Mouse (Mus musculus): ENCODE measurements around the gene Gyg. TPM values are rescaled to one million over a fixed set of nuclear protein-coding genes. Genes with fewer than 3 reads are reported as not detected.
A peak's percentile ranks its signal among the peaks of the same experiment; 100 is the strongest.
"Not testable (repeated sequence)": the region's sequence is repeated elsewhere in the genome, so short reads cannot be mapped to it uniquely, and the experiment has no call there.

Gyg gene
- polyA plus RNA-seq, 1 experiment from 2014 or later: 54.3 TPM

DNA sequence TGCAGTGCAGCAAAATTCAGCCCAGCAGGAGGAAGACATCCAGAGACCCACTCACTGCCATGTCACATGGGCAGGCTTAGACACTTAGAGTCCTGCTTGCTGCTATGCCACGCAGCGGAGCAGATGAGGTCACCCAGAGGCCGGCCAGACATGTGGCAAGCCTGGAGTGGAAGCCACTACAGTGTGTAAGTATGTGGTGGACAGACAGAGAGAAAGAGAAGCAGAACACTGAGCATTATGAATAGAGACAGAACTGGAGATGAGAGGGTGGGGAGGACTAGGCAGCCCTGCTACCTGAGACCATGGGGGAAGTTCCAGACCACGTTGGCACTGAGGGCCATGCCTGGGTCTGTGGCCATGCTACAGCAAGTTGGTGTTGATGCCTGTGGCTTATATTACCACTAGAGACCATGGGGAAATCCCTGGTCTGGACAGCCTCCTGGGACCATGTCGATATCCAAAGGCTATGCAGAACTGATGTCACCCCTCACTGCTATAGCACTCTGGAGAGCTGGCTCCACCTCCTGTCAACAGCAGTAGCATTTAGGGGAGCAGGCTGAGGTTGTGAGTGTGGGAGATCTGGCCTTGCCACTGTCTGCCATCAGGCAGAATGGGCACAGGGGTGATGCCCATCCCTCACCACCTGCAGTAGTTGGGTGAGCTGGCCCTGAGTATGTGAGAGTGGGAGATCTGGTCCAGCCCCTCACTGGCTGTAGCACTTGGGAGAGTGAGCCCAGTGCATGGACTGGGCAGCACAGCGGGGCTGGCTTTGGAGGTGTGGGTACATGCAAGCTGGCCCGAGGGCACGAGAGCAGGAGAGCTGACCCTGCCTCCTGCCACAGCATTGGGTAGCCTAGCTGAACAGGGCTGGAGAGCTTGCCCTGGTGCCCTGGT, 24.4 kb downstream of the Gyg start:
- 0 out of 2 replicates have a peak, but pooled peaks have one; percentile 24 for ATAC-seq (ENCODE audit: insufficient read depth, low FRiP score, low read depth)
- 0 out of 2 replicates have a peak, but pooled peaks cover 6% of the 10 kb centered on the region for H3K36me3 ChIP-seq
- no peak overlapping the region for H3K4me3 ChIP-seq (replicated peaks)
- H3K27me3 ChIP-seq (replicated peaks): no peaks in the 10 kb centered on the region
- no peaks in the 10 kb centered on the region for H3K4me1 ChIP-seq
- H3K9ac ChIP-seq: no peak overlapping the region
- no peak overlapping the region for H3K27ac ChIP-seq
- no peaks in the 10 kb centered on the region for H3K9me3 ChIP-seq
- no peak overlapping the region for H3K4me2 ChIP-seq
- WGBS: 90% methylated on average over 8 of the region's 8 CpGs

DNA sequence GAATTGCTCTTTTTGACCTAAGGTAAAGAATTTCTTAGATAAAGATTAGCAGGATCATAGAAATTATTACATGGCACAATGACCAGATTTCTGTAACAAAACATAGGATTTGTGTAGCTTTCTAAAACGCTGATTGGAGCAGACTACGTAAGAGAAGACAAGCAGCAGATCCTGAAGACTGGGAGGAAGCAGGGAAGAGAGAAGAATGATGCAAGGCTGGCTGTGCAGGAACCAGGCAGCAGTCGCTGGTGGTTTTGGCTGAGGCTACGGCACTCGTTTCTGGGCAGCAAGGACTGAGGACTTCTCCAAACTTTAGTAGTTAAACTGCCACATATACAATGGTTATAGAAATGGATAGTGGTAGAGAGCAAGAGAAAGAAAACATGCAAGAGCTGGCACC, 25.6 kb downstream of the Gyg start:
- H3K4me3 ChIP-seq (replicated peaks): no peak overlapping the region
- H3K27ac ChIP-seq: no peak overlapping the region
- no peak overlapping the region for H3K4me2 ChIP-seq
- ATAC-seq (ENCODE audit: insufficient read depth, low FRiP score, low read depth): no peak
- 83% methylated on average over 5 of the region's 5 CpGs for WGBS
- H3K27me3 ChIP-seq (replicated peaks): no peaks in the 10 kb centered on the region
- H3K9me3 ChIP-seq: no peaks in the 10 kb centered on the region
- 0 out of 2 replicates have a peak, but pooled peaks cover 6% of the 10 kb centered on the region for H3K36me3 ChIP-seq
- H3K9ac ChIP-seq: no peak overlapping the region
- no peaks in the 10 kb centered on the region for H3K4me1 ChIP-seq

DNA sequence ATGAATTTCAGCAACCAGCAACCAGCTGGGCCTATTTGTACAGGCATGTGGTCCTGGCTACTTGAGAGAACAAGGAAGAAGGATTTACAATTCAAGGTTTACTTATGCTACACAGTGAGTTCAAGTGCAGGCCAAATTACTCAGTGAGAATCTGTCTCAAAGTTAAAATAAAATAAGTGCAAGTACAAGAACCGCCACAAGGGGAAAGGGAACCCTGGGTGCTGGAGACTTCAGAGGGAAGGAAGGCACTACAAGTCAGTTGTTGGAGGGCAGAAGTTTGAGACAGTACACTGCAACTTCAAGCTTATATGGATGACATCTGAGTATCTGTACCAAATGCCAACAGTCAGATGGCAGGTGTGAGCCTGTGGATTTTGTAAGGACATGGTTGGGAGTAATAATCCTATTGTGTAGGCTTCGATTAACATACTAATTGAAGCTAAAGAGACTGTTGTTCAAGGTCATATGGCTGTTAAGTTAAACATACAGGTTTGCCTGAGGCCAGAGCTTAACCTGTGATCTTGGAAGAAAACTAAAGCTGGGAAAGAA, 28.0 kb downstream of the Gyg start:
- no peak for ATAC-seq (ENCODE audit: insufficient read depth, low FRiP score, low read depth)
- Histone ChIP-seq H3K27ac (no peak overlapping the region), H3K4me3 (replicated peaks) (no peak overlapping the region), H3K9ac (no peak overlapping the region), H3K27me3 (replicated peaks) (no peaks in the 10 kb centered on the region), H3K36me3 (0 out of 2 replicates have a peak, but pooled peaks cover 6% of the 10 kb centered on the region), H3K4me1 (no peaks in the 10 kb centered on the region), H3K4me2 (no peak overlapping the region), H3K9me3 (no peaks in the 10 kb centered on the region)
- WGBS: 74% methylated on average over 2 of the region's 2 CpGs

DNA sequence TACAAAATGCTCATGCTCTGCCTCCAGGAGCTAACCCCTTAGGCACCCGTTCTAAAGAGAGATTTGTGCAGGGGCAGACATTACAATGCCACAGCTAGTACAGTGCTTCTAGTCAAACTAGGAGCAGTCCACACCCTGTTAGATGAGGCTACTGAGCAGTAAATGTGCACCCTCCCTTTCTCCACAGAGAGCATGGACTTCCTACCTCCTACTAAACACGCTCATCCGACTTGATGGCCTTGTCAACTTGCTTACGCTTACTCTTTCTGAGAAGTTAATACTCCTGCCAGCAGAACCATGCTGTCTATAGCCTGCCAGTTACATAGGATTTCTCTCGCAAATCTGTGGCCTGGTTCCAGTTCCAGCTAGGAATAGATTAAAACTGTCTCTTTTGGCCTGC, 29.5 kb downstream of the Gyg start:
- no peak overlapping the region for H3K4me3 ChIP-seq (replicated peaks)
- ATAC-seq (ENCODE audit: insufficient read depth, low FRiP score, low read depth): no peak
- H3K36me3 ChIP-seq: 0 out of 2 replicates have a peak, but pooled peaks cover 6% of the 10 kb centered on the region
- H3K9me3 ChIP-seq: no peaks in the 10 kb centered on the region
- H3K4me2 ChIP-seq: no peak overlapping the region
- WGBS: 85% methylated on average over 5 of the region's 5 CpGs
- no peaks in the 10 kb centered on the region for H3K27me3 ChIP-seq (replicated peaks)
- H3K4me1 ChIP-seq: no peaks in the 10 kb centered on the region
- H3K27ac ChIP-seq: no peak overlapping the region
- H3K9ac ChIP-seq: no peak overlapping the region

DNA sequence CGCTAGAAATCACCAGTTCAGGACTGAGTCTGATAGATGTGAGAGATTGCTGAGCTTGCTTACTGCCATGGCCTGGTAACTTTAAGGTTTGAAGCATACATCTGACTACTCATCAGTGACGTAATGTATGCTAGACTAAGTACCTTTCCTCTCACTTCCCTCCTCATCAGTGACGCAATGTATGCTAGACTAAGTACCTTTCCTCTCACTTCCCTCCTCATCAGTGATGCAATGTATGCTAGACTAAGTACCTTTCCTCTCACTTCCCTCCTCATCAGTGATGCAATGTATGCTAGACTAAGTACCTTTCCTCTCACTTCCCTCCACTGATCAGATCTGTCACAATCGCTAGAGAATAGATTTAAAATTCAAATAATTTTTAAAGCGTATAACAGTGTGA, 33.5 kb downstream of the Gyg start:
- H3K9me3 ChIP-seq; H3K4me1 ChIP-seq; H3K4me2 ChIP-seq; H3K4me3 ChIP-seq (replicated peaks); H3K27ac ChIP-seq; H3K9ac ChIP-seq; H3K27me3 ChIP-seq (replicated peaks); ATAC-seq (ENCODE audit: insufficient read depth, low FRiP score, low read depth); H3K36me3 ChIP-seq: not testable (repeated sequence)
- WGBS: 89% methylated on average over 5 of the region's 5 CpGs

DNA sequence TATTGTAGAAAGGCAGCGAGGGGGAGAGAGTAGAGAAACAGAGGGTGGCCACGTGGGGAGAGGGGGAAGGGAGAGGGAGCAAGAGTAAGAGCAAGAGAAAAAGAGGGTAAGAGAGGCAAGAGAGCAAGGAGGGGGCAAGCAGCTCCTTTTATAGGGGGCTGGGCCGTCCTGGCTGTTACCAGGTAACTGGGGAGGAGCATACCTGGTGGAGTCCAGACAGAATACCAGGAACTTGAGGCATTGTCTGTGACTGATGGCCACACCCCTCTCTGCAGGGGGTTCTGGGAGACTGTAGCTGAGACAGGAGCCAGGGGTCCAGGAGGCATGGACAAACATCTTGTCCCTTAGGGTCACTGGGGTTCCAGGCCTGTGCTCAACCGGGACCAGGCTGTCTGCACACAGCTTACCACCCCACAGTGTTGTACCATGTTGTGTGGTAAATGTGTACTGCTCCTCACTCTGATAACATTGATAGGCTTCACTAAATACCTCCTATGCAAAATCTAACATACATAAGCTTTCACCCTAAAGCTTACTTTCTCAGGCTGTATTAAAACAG, 35.4 kb downstream of the Gyg start:
- Histone ChIP-seq H3K9me3 (no peaks in the 10 kb centered on the region), H3K9ac (no peak overlapping the region), H3K36me3 (no peaks in the 10 kb centered on the region), H3K27me3 (replicated peaks) (no peaks in the 10 kb centered on the region), H3K4me2 (no peak overlapping the region), H3K27ac (no peak overlapping the region), H3K4me3 (replicated peaks) (no peak overlapping the region), H3K4me1 (no peaks in the 10 kb centered on the region)
- WGBS: 79% methylated on average over 4 of the region's 4 CpGs
- no peak for ATAC-seq (ENCODE audit: insufficient read depth, low FRiP score, low read depth)

DNA sequence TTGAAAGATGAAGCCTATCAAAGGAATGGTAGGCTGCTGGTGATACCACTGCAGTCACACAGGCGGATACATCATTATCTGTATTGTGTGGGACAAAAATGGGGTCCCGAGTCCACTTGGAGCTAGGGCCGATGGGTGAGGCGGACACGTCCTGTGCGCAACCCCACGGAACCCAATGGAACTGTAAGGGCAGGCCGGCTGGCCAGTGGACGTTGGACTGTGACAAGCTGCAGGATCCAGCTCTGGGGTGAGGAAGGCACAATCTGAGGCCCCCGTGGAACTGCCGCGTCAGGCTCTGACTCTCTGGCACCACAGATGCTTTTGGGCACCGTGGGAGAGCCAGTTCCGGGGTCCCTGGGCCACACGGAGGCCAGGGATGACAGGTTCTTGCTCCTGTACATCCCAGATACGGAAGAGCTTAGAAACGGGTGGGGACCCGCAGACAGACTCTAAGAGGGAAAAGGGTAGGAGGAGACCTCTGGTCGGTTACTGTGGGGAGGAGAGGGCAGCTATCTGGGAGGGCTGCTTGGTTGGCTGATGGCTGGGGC, 36.0 kb downstream of the Gyg start:
- 91% methylated on average over 19 of the region's 19 CpGs for WGBS
- no peak for ATAC-seq (ENCODE audit: insufficient read depth, low FRiP score, low read depth)
- no peak overlapping the region for H3K4me3 ChIP-seq (replicated peaks)
- no peak overlapping the region for H3K9ac ChIP-seq
- no peaks in the 10 kb centered on the region for H3K27me3 ChIP-seq (replicated peaks)
- no peaks in the 10 kb centered on the region for H3K4me1 ChIP-seq
- no peaks in the 10 kb centered on the region for H3K9me3 ChIP-seq
- H3K4me2 ChIP-seq: no peak overlapping the region
- no peak overlapping the region for H3K27ac ChIP-seq
- H3K36me3 ChIP-seq: no peaks in the 10 kb centered on the region

DNA sequence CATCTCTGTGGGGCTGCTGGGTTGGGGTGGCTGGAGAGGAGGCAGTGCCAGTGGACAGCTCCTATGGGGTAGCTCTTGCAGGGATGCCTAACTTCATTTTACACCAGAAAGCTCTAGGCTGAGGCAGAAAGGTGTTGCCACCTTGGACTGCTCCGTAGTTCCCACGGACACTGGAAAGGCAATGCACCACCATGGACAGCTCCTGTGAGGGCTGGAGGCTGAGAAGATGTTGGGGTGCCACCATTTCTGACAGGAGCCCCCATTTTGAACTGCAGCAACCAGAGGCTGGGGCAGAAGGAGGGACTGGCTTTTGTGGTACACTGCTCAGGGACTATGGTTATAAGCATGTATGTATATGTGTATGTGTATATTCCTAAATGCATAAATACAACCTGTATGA, 43.2 kb downstream of the Gyg start:
- Histone ChIP-seq H3K27me3 (replicated peaks) (no peaks in the 10 kb centered on the region), H3K36me3 (0 out of 2 replicates have a peak, but pooled peaks cover 3% of the 10 kb centered on the region), H3K4me1 (no peaks in the 10 kb centered on the region), H3K9ac (no peak overlapping the region), H3K4me2 (no peak overlapping the region), H3K4me3 (replicated peaks) (no peak overlapping the region), H3K27ac (no peak overlapping the region), H3K9me3 (no peaks in the 10 kb centered on the region)
- no peak for ATAC-seq (ENCODE audit: insufficient read depth, low FRiP score, low read depth)
- WGBS: 98% methylated on average over 2 of the region's 2 CpGs

DNA sequence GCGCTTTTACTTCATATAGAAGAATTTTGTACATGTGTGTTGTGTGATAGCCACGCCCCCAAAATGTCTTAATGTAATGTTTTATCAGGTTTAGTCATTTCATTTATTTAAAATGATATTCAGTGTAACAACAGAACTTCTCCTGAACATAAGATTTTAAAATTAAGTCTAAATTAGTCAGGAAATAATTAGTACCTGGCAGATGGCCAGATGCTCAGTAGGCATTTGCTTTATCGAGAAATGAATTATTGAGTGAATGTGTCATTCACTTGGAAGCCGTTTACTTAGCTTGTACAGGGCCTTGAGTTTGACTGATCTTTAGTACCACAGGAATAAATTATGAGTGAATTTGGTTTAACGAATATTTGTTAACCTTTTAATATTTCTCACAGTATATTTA, 46.2 kb downstream of the Gyg start:
- Histone ChIP-seq H3K9ac (no peak overlapping the region), H3K27ac (no peak overlapping the region), H3K36me3 (0 out of 2 replicates have a peak, but pooled peaks cover 3% of the 10 kb centered on the region), H3K4me1 (no peaks in the 10 kb centered on the region), H3K4me3 (replicated peaks) (no peak overlapping the region), H3K9me3 (no peaks in the 10 kb centered on the region), H3K27me3 (replicated peaks) (no peaks in the 10 kb centered on the region), H3K4me2 (no peak overlapping the region)
- no peak for ATAC-seq (ENCODE audit: insufficient read depth, low FRiP score, low read depth)
- WGBS: 90% methylated on average over 5 of the region's 5 CpGs

DNA sequence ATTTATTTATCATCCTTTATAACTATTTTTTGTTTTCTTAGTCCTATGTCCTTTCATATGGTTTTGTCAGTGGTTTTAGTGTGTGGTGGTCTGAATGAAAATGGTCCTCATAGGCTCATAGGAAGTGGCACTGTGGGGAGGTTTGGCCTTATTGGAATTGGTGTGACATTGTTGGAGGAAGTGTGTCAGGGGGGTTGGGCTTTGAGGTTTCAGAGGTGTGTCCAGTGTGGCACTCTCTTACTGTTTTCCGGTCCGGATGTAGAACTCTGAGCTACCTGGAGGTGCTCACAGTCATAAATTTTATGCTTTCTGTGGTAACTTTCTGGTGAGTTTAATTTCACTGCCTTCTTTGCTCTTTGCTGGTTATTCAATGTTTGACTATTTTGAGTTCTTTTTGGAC, 50.3 kb downstream of the Gyg start:
- Histone ChIP-seq H3K4me3 (replicated peaks) (no peak overlapping the region), H3K9ac (no peak overlapping the region), H3K4me2 (no peak overlapping the region), H3K36me3 (0 out of 2 replicates have a peak, but pooled peaks cover 3% of the 10 kb centered on the region), H3K27ac (no peak overlapping the region), H3K9me3 (no peaks in the 10 kb centered on the region), H3K4me1 (no peaks in the 10 kb centered on the region), H3K27me3 (replicated peaks) (no peaks in the 10 kb centered on the region)
- no peak for ATAC-seq (ENCODE audit: insufficient read depth, low FRiP score, low read depth)
- WGBS: 88% methylated on average over 2 of the region's 2 CpGs

DNA sequence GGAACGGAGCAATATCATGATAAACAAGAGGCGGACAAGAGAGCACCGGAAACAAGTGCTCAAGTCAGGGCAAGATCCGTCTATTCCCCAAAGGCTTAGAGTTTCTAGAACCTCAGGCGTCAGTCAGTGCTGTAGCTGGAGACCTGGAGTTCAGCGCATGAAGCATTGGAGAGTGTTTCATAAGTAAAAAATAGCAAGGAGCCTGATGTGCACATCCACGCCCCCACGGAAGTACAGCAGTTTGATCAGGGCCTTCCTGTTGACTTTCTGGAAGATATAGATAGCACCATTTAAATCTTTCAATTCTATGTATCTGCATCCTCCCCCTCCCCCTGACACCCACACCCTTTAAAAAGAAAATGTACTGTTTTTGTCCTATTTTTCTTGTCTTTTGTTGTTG, 50.8 kb downstream of the Gyg start:
- no peak overlapping the region for H3K9ac ChIP-seq
- no peak overlapping the region for H3K4me3 ChIP-seq (replicated peaks)
- no peaks in the 10 kb centered on the region for H3K9me3 ChIP-seq
- 81% methylated on average over 8 of the region's 8 CpGs for WGBS
- H3K27me3 ChIP-seq (replicated peaks): no peaks in the 10 kb centered on the region
- H3K27ac ChIP-seq: no peak overlapping the region
- 0 out of 2 replicates have a peak, but pooled peaks cover 2% of the 10 kb centered on the region for H3K36me3 ChIP-seq
- H3K4me1 ChIP-seq: no peaks in the 10 kb centered on the region
- H3K4me2 ChIP-seq: no peak overlapping the region
- no peak for ATAC-seq (ENCODE audit: insufficient read depth, low FRiP score, low read depth)

DNA sequence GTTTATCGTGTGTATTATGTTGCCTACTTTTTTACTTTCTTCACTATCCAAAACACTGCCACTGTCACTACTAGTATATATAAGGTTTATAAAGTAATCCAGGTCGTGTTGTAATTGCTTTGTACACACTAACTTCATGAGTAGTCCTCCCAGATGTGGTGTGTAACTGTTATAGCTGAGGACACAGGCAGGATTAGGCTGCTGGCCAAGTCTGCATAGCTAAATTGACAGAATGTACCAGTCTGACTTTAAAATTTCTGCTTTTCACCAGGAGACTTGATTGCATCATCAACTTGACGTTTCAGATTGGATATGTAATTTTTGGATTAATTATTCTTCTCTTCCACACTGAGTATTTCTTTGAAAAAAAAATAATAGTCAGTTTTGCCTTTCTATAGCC, 51.3 kb downstream of the Gyg start:
- H3K36me3 ChIP-seq: no peaks in the 10 kb centered on the region
- H3K9ac ChIP-seq: no peak overlapping the region
- H3K27me3 ChIP-seq (replicated peaks): no peaks in the 10 kb centered on the region
- no peak overlapping the region for H3K4me3 ChIP-seq (replicated peaks)
- no peak overlapping the region for H3K27ac ChIP-seq
- 70% methylated on average over 3 of the region's 3 CpGs for WGBS
- H3K4me2 ChIP-seq: no peak overlapping the region
- no peak for ATAC-seq (ENCODE audit: insufficient read depth, low FRiP score, low read depth)
- H3K9me3 ChIP-seq: no peaks in the 10 kb centered on the region
- H3K4me1 ChIP-seq: no peaks in the 10 kb centered on the region
